In genomic region chr11:80745426-80745825, GRCm38 (mm10) we compare ENCODE assay signal across 12 mouse cellular contexts.
"Had no signal": no experiment of that assay in that cellular context is flagged by ENCODE, and none has a peak within 500 bp of the region (broad histone marks: within the 10 kb centered on the region; RNA-seq: fewer than 3 reads in every experiment).

No protein-coding gene starts in this region.

- H3K9ac ChIP-seq: liver, embryonic 15.5 days; midbrain, embryonic 13.5 days had no signal

- H3K4me1 ChIP-seq: limb, embryonic 10.5 days; liver, embryonic 15.5 days had no signal

- H3K4me3 ChIP-seq: left cerebral cortex, adult 2 months; limb, embryonic 10.5 days; liver, embryonic 15.5 days; midbrain, embryonic 13.5 days had no signal

- H3K27ac ChIP-seq: left cerebral cortex, adult 2 months; limb, embryonic 10.5 days; liver, embryonic 15.5 days; midbrain, embryonic 13.5 days had no signal

- ATAC-seq: midbrain, embryonic 13.5 days had no signal

- DNase-seq: kidney, adult 18-20 months; kidney, postnatal 10 days; lung, adult 2 months; lung, postnatal 14 days; right cerebral cortex, postnatal 14 days; thymus, adult 18-20 months; thymus, postnatal 25 days had no signal

- H3K36me3 ChIP-seq: limb, embryonic 10.5 days; liver, embryonic 15.5 days; midbrain, embryonic 13.5 days had no signal

- H3K4me2 ChIP-seq: liver, embryonic 11.5 days; liver, embryonic 15.5 days; midbrain, embryonic 13.5 days had no signal

- H3K9me3 ChIP-seq: limb, embryonic 10.5 days; liver, embryonic 15.5 days; midbrain, embryonic 13.5 days had no signal

- H3K27me3 ChIP-seq: liver, embryonic 15.5 days; midbrain, embryonic 13.5 days had no signal
